9 mouse cellular contexts compared by ENCODE assay signal in genomic region chr15:85981768-85982415, GRCm38 (mm10). TPM values are rescaled to one million over a fixed set of nuclear protein-coding genes. Genes with fewer than 3 reads are reported as not detected.
DNase-seq lines count a peak whose midpoint lies in the region; ATAC-seq lines count a peak whose summit lies in the region.
"Had no signal": no experiment of that assay in that cellular context is flagged by ENCODE, and none has a peak within 500 bp of the region (broad histone marks: within the 10 kb centered on the region; RNA-seq: fewer than 3 reads in every experiment).

No protein-coding gene starts in this region.

- H3K27me3 ChIP-seq in kidney, embryonic 14.5 days (ENCODE audit: control insufficient read depth, insufficient read depth, low read length) = no peaks in the 10 kb centered on the region
- H3K27me3 ChIP-seq in kidney, embryonic 16.5 days (ENCODE audit: insufficient read depth, low read length) = no peaks in the 10 kb centered on the region
- no peaks in the 10 kb centered on the region for H3K27me3 ChIP-seq in intestine, embryonic 15.5 days (replicated peaks)
- peaks cover 87% of the 10 kb centered on the region for H3K27me3 ChIP-seq in megakaryocyte, embryonic 14.5 days (replicated peaks)
- no peaks in the 10 kb centered on the region for H3K27me3 ChIP-seq in midbrain, embryonic 16.5 days (ENCODE audit: control insufficient read depth, insufficient read depth, low read depth, low read length)
- H3K27me3 ChIP-seq: midbrain, embryonic 12.5 days had no signal

- DNase-seq in MN1 (ENCODE audit: low spot score) = no peak
- DNase-seq in cerebellum, adult 8-10 months = no peak
- no peak for DNase-seq in layer of hippocampus, postnatal 25 days (ENCODE audit: extremely low spot score in 1 of 2, low spot score in 1 of 2)

- H3K36me3 ChIP-seq in kidney, embryonic 14.5 days (ENCODE audit: control insufficient read depth, insufficient read depth, low read length) = no peaks in the 10 kb centered on the region; the same call in 1 of the 2 replicates
- H3K36me3 ChIP-seq in kidney, embryonic 16.5 days (ENCODE audit: insufficient read depth, low read length) = no peaks in the 10 kb centered on the region
- H3K36me3 ChIP-seq in intestine, embryonic 15.5 days = no peaks in the 10 kb centered on the region
- H3K36me3 ChIP-seq in megakaryocyte, embryonic 14.5 days (replicated peaks; ENCODE audit: low read length) = no peaks in the 10 kb centered on the region
- no peaks in the 10 kb centered on the region for H3K36me3 ChIP-seq in midbrain, embryonic 16.5 days (ENCODE audit: control insufficient read depth, insufficient read depth, low read length)

- H3K4me3 ChIP-seq in kidney, embryonic 14.5 days (ENCODE audit: low read length) = no peak overlapping the region
- H3K4me3 ChIP-seq in kidney, embryonic 16.5 days (ENCODE audit: low read length) = no peak overlapping the region
- H3K4me3 ChIP-seq in intestine, embryonic 15.5 days (replicated peaks) = no peak overlapping the region
- peak overlapping the region; percentile 78 for H3K4me3 ChIP-seq in megakaryocyte, embryonic 14.5 days (replicated peaks)
- H3K4me3 ChIP-seq in midbrain, embryonic 16.5 days (ENCODE audit: low read depth, low read length) = no peak overlapping the region
- H3K4me3 ChIP-seq: midbrain, embryonic 12.5 days had no signal

- no peak overlapping the region for H3K27ac ChIP-seq in kidney, embryonic 14.5 days (ENCODE audit: low read depth, low read length)
- no peak overlapping the region for H3K27ac ChIP-seq in kidney, embryonic 16.5 days (ENCODE audit: low read length)
- no peak overlapping the region for H3K27ac ChIP-seq in intestine, embryonic 15.5 days
- H3K27ac ChIP-seq in midbrain, embryonic 16.5 days (ENCODE audit: low read length) = no peak overlapping the region
- H3K27ac ChIP-seq: midbrain, embryonic 12.5 days had no signal

- H3K4me2 ChIP-seq in kidney, embryonic 14.5 days (replicated peaks; ENCODE audit: low read depth, low read length) = no peak overlapping the region
- H3K4me2 ChIP-seq in kidney, embryonic 16.5 days (replicated peaks; ENCODE audit: low read depth, low read length) = no peak overlapping the region
- no peak overlapping the region for H3K4me2 ChIP-seq in intestine, embryonic 15.5 days (replicated peaks)
- H3K4me2 ChIP-seq in midbrain, embryonic 16.5 days (ENCODE audit: low read length) = no peak overlapping the region
- H3K4me2 ChIP-seq: midbrain, embryonic 12.5 days had no signal

- 17% methylated on average over 11 of the region's 11 CpGs for WGBS in kidney, embryonic 14.5 days
- 21% methylated on average over 11 of the region's 11 CpGs for WGBS in kidney, embryonic 16.5 days
- 45% methylated on average over 11 of the region's 11 CpGs for WGBS in intestine, embryonic 15.5 days
- WGBS in midbrain, embryonic 16.5 days = 65% methylated on average over 11 of the region's 11 CpGs

- H3K9me3 ChIP-seq in kidney, embryonic 14.5 days (ENCODE audit: control insufficient read depth, low read length) = no peaks in the 10 kb centered on the region
- H3K9me3 ChIP-seq in kidney, embryonic 16.5 days (ENCODE audit: low read length) = no peaks in the 10 kb centered on the region
- no peaks in the 10 kb centered on the region for H3K9me3 ChIP-seq in intestine, embryonic 15.5 days
- no peaks in the 10 kb centered on the region for H3K9me3 ChIP-seq in megakaryocyte, embryonic 14.5 days
- no peaks in the 10 kb centered on the region for H3K9me3 ChIP-seq in midbrain, embryonic 16.5 days (replicated peaks; ENCODE audit: control insufficient read depth, low read length, poor library complexity, severe bottlenecking)
- H3K9me3 ChIP-seq: midbrain, embryonic 12.5 days had no signal

- H3K4me1 ChIP-seq in kidney, embryonic 14.5 days (ENCODE audit: control insufficient read depth, insufficient read depth, low read length) = peaks cover 8% of the 10 kb centered on the region
- peaks cover 18% of the 10 kb centered on the region for H3K4me1 ChIP-seq in kidney, embryonic 16.5 days (ENCODE audit: insufficient read depth, low read length)
- no peaks in the 10 kb centered on the region for H3K4me1 ChIP-seq in intestine, embryonic 15.5 days (replicated peaks)
- H3K4me1 ChIP-seq in megakaryocyte, embryonic 14.5 days = peaks cover 27% of the 10 kb centered on the region
- no peaks in the 10 kb centered on the region for H3K4me1 ChIP-seq in midbrain, embryonic 16.5 days (ENCODE audit: control insufficient read depth, insufficient read depth, low read length)

- H3K9ac ChIP-seq in kidney, embryonic 14.5 days (ENCODE audit: low read depth, low read length) = no peak overlapping the region
- H3K9ac ChIP-seq in kidney, embryonic 16.5 days (replicated peaks; ENCODE audit: low read length) = no peak overlapping the region
- no peak overlapping the region for H3K9ac ChIP-seq in intestine, embryonic 15.5 days
- no peak overlapping the region for H3K9ac ChIP-seq in midbrain, embryonic 16.5 days (ENCODE audit: low read depth, low read length)
- H3K9ac ChIP-seq: midbrain, embryonic 12.5 days had no signal

- ATAC-seq in kidney, embryonic 14.5 days (ENCODE audit: low FRiP score, low TSS enrichment) = peak; percentile 58; the same call in 1 of the 2 replicates
- ATAC-seq in kidney, embryonic 16.5 days (ENCODE audit: low FRiP score, low TSS enrichment) = no peak
- ATAC-seq in intestine, embryonic 15.5 days = peak; percentile 45; the same call in 1 of the 2 replicates
- no peak for ATAC-seq in midbrain, embryonic 16.5 days

RNA-seq across cellular contexts. Expression of gene Celsr1, which starts 51.7 kb away (rescaled TPM):
- polyA plus RNA-seq in kidney, embryonic 14.5 days (2014; fragmentation: Nextera tagmentation; extraction: Ambion mirVana) = 6.8 and 8.8 TPM in 2 replicates
- 3.5 and 3.9 TPM in 2 replicates for polyA plus RNA-seq in kidney, embryonic 16.5 days (2015; fragmentation: Nextera tagmentation; extraction: Ambion mirVana)
- polyA plus RNA-seq in intestine, embryonic 15.5 days (2015; fragmentation: Nextera tagmentation; extraction: Ambion mirVana) = 1.1 TPM in 2 replicates
- 0.02 and 2.1 TPM in 2 replicates for polyA plus RNA-seq in megakaryocyte, embryonic 14.5 days (2012; ENCODE audit: insufficient read depth, low replicate concordance)
- polyA plus RNA-seq in midbrain, embryonic 16.5 days (2015; fragmentation: Nextera tagmentation; extraction: Ambion mirVana) = 1.1 and 1.3 TPM in 2 replicates
- total RNA-seq in layer of hippocampus, postnatal 25 days (2021) = 1 to 10 TPM; 4.5 to 6.1 TPM

Comparison
In these comparisons a context has a peak if more than half of its experiments do, and no peak if none do; other contexts are left out.
1. ATAC-seq: peak in kidney, embryonic 14.5 days (single experiment) and intestine, embryonic 15.5 days (single experiment); none in kidney, embryonic 16.5 days (single experiment) and midbrain, embryonic 16.5 days (single experiment).